Mouse (Mus musculus): ENCODE data around the gene Tspan33.
"Not testable (repeated sequence)": the region's sequence is repeated elsewhere in the genome, so short reads cannot be mapped to it uniquely, and the experiment has no call there.

The Tspan33 gene

DNA sequence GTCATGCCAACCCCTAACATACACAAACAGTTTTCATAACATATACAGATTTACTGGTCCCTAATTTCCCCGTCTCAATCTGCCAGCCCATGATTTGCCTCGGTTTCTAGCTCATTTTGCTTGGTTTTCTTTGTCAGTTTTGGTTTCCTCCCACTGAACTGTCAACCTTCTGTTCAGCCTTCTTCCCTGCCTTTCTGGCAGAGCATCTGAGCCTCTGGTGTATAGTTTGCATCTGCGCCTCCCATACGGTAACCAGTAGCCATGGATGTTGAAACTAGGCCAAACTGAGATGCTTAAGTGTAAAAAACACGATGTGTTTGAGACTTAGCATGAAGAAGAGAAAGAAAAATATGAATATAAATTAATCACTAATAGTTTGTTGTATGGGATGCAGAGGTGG is 62.0 kb downstream of the Tspan33 start:
- DNase-seq (ENCODE audit: low spot score) = no peak

DNA sequence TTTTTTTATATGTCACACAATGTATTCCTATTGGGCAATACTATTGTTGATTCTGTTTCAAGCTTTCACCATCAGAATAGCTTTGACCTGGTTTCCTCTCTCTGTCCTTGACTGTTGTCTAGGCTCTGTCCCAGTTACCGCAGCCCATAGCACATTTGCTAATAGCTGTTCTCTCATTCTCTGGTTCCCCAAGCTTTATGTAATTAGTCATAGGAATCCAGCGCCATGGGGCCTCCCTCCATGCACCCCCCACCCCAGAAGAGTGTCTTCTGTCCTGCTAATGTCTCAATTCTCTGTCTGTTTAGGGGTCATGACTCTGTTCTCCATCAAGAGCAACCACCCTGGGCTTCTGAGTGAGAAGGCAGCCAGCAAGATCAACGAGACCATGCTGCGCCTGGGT is 62.5 kb downstream of the Tspan33 start:
- DNase-seq (ENCODE audit: low spot score) = no peak

DNA sequence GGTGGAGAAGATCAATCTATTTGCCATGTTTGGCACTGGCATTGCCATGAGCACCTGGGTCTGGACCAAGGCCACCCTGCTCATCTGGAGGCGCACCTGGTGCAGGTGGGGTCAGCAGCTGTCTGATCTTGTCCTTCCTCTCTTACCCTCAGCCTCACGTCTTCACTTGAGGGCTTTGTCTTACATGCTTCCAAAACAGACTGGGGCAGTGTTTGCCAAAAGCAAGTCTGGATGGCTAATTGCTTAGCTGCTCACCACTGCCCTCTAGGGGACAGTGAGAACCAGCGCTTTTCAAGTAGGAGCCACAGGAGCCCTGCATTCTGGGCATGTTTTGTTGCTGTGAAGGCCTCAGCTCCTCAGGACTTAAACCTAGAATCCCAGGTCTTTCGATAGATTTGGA is 64.4 kb downstream of the Tspan33 start:
- peak; percentile 77 for DNase-seq (ENCODE audit: low spot score)

DNA sequence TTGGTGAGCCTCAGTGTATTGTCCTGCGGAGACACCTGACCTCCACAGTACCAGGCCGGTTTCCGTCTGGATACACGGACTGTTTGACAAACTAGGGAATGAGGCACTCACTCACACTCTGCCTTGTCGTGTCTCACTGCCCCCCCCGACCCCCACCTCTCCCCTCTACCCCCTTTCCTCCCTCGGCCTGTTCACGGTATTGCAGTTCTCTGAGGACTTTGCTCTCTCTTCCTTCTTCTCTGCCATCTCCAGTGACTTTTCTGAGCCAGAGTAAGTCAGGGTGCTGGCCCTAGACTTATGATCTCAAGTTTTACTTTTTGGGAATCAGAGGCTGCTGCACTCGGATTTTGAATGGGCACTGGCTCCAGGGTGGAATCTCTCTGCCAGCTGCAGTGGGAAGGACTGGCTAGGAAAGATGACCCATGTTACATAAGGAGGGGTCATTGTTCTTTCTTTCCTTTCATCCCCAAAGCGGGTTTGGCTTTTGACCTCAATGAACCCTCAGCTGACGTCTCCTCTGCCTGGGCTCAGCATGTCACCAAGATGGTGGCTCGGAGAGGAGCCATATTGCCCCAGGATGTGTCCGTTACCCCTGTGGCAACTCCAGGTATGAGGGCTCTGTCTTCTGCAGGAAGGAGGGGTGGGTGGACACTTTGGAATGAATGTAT is 65.1 kb downstream of the Tspan33 start:
- DNase-seq (ENCODE audit: low spot score) = no peak

DNA sequence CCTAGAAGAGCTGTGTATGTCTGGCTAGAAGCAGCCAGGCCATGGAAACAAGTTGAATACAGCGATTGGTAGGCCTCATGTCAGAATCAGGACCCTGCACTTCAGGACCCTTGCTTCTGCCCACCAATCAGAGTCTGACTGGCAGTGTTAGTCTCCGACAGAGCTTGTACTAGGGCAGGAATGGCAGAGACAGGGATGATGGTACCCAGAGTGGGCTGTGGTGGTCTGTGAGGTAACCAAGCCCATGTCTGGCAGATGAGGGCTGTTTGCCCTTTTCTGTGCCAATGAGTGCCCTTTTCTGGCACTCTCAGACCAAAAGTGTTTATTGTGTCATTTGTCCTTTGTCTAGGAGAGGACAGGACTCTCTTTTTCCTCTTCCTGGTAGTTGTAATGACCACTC is 66.4 kb downstream of the Tspan33 start:
- DNase-seq (ENCODE audit: low spot score) = not testable (repeated sequence)

DNA sequence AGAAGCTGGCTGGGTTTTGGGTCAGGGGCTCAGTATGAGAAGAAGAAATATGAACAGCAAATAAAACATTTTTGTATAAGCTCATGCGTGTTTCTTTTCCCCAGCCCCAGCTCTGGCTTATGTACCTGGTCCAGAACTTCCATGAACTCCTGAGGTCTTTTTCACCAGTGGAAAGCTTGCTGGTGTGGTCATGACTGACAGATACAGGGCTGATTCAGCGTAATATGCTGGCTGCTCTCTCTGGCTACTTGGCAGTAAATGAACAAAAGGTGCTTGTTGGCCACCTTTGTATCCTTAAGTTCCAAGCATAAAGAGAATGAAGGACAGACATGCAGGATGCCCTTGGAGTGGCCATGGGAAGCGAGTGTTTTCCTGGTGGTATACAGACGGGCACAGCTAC is 67.3 kb downstream of the Tspan33 start:
- DNase-seq (ENCODE audit: low spot score) = no peak

DNA sequence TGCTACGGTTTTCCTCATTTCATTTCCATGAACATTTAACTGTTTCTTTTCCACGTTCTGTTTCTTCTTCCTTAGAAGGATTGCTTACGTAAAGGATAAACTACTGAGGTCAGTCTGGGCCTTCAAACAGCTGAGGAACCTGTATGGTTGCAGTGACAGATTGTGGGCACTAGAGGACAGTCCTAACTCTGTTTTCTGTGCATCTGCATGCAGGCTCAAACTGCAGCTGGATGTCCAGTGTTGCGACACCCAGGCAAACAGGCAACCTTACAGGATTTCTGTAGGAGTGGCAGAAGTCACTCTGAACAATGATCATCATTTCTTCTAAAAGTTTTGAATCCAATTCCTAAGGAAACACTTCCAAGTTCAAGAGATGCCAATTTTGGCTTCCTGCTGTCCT is 68.5 kb downstream of the Tspan33 start:
- DNase-seq (ENCODE audit: low spot score) = peak; percentile 48

DNA sequence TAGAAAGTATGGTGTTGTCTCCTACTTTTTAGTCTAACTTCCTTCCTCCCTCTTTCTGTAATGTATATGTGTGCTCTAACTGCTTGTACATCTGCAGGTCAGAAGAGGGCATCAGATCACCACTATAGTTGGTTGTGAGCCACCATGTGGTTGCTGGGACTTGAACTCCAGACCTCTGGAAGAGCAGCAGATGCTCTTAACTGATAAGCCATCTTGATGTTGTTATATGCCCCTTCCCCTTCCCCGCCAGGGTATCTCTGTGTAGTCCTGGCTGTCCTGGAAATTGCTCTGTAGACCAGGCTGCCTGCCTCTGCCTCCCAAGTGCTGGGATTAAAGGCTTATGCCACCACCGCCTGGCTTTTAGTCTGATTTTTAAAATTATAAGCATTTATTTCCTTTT is 72.9 kb downstream of the Tspan33 start:
- DNase-seq (ENCODE audit: low spot score) = no peak
